Mouse (Mus musculus): ENCODE measurements around the gene Asnsd1.
"Not testable (repeated sequence)": the region's sequence is repeated elsewhere in the genome, so short reads cannot be mapped to it uniquely, and the experiment has no call there.

The Asnsd1 gene

GRCm38 (mm10) chr1:53352327-53353261, at the start of gene Asnsd1, which contains the start of the genes Asdurf and Gm28551:
TSS of gene Asnsd1 (minus strand) at chr1:53352752.
TSS of gene Asdurf (minus strand) at chr1:53352619.
TSS of gene Gm28551 (minus strand) at chr1:53352667.
- peak; percentile 98 for DNase-seq

- DNase-seq: peak; percentile 1
Measured at GRCm38 (mm10) chr1:53393936-53394760, 41.6 kb upstream of the Asnsd1 start.

DNA sequence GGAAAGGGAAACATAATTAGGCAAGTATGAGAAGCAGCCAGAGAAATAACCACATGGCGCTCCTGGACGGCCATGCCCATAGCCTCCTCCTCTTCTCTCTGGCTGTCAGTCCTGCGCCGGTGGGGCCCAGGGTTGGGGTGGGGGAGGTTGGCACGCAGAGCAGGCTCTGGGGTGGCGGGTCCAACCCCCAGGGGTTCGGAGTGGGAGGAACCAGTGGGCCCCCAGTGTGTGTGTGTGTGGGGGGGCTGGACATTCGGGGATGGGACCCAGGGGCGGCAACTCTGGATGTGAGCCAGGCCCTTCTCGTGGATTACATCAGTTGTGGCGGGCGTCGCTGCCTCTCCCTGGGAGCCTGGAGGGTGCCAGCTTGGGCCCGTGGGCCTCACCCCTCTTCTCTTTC, 36.2 kb upstream of the Asnsd1 start:
- DNase-seq: no peak

GRCm38 (mm10) chr1:53384085-53384688, 31.6 kb upstream of the Asnsd1 start:
- DNase-seq: no peak

GRCm38 (mm10) chr1:53377731-53378130, 25.2 kb upstream of the Asnsd1 start:
- no peak for DNase-seq

DNA sequence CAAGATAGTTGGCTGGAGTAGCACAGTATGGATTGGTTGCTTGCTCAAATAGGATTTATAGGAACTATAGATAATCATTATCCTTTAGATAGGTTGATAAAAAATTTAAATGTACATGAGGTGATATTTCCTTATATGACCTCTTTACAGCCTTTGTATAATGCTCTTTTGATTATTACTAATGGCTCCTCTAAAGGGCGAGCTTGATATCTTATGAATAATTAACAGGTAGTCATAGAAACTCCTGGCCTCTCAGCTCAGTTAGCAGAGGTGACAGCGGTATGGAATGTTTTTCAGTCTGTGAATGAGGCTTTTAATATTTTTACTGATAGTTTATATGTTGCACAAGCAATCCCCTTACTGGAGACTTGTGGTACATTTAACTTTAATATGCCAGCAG, 23.4 kb upstream of the Asnsd1 start:
- not testable (repeated sequence) for DNase-seq

- no peak for DNase-seq
Measured at GRCm38 (mm10) chr1:53358988-53359387, 6.4 kb upstream of the Asnsd1 start.

DNA sequence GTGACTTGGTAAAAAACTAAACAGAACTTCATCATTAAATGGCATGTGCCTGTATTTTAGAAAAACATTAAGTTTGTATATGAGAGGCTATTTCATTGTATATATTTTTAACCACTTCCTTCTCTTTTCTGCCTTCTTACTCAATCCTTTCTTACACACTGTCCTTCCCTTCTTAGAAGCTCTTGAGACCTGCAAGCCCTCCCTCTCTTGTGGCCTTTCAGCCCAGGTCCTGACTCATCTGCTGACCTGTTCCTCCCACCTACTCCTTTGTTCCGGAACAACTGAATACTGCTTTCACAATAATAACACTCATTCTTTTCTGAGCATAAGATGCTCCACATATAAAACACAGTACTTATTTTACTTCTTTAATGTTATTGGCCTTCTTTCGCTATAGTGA, 11.5 kb downstream of the Asnsd1 start:
- DNase-seq: no peak

DNA sequence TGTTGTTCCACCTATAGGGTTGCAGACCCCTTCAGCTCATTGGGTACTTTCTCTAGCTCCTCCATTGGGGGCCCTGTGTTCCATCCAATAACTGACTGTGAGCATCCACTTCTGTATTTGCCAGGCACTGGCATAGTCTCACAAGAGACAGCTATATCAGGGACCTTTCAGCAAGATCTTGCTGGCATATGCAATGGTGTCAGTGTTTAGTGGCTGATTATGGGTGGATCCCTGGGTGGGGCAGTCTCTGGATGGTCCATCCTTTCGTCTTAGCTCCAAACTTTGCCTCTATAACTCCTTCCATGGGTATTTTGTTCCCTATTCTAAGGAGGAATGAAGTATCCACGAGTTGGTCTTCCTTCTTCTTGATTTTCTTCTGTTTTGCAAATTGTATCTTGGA, 15.1 kb downstream of the Asnsd1 start:
- not testable (repeated sequence) for DNase-seq

DNA sequence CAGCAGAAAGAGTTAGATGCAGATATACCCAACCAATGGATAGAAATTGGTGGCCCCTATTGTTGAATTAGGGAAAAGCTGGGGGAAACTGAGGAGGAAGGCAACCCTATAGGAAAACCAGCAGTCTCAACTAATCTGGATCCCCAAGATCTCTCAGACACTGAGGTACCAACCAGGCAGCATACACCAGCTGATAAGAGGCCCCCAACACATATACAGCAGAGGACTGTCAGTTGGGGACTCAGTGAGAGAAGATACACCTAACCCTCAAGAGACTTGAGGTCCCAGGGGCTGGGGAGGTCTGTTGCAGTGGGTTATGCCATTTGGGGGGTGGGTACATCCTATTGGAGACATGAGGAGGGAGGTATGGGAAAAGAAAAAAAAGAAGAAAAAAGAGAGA, 17.1 kb downstream of the Asnsd1 start:
- no peak for DNase-seq

DNA sequence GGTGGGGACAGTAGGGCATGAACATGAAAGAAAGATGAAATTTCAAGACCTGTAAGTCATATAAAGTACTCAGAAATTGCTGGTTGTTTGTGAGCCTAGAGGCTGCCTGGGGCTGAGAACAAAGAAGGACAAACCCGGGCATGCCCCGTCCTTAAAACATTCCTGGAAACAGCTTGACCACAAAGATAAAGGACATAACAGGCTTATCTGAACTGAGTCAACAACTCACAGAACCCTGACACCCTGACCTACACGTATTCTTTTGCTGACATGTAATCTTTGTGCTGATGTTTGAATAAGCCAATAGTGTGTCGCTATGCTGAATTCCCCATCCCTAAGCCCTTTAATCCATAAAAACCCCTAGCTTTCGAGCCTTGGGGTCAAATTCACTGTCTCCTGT, 19.0 kb downstream of the Asnsd1 start:
- not testable (repeated sequence) for DNase-seq

DNA sequence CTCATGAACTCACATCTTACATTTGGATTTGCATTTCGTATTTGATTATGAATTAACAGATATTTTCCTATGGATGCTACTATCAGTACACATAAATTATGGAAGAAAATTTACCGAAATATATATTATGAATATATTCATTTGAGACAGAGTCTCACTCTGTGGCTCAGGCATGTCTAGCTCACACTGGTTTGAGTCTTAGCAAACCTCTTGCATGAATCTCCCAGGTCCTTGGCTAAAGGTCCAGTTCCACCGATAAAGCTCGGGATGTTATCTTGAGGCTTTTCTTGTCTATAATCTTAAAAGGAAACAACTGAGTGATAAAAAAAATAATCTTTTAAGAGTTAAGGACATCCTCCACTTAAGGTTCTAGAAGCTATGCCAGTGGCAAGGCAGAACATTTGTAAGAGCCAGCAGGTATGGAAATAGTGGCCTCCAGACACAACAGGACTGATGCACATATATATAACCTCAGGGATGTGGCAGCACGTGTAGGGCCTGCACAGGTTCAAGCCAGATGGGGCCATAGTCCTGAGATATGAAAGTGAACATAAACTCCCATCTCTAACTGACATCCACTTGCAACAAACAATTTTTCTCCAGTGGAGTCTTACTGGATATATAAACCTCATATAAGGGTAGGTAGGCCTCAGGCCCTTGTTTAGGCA, 27.6 kb downstream of the Asnsd1 start:
- no peak for DNase-seq

GRCm38 (mm10) chr1:53324277-53324676, 28.3 kb downstream of the Asnsd1 start:
- DNase-seq: no peak

DNA sequence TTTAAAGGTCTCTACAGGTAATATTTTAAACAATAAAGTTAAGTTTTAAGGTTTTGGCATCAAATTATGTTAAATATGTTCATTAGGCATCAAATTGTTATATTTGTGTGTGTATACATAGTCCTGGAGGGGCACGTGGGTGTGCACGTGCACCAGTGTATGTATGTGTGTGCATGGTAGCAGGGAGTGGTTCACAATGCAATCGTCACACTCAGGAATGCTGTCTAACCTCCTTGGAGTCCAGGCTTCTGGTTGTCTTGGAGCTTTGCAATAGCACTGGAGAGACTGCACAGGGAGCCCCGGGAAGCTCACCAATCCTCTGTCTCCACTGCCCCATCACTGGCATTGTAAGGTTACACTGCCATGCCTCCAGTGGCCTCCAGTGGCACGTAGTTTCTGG, 29.3 kb downstream of the Asnsd1 start:
- DNase-seq: no peak

DNA sequence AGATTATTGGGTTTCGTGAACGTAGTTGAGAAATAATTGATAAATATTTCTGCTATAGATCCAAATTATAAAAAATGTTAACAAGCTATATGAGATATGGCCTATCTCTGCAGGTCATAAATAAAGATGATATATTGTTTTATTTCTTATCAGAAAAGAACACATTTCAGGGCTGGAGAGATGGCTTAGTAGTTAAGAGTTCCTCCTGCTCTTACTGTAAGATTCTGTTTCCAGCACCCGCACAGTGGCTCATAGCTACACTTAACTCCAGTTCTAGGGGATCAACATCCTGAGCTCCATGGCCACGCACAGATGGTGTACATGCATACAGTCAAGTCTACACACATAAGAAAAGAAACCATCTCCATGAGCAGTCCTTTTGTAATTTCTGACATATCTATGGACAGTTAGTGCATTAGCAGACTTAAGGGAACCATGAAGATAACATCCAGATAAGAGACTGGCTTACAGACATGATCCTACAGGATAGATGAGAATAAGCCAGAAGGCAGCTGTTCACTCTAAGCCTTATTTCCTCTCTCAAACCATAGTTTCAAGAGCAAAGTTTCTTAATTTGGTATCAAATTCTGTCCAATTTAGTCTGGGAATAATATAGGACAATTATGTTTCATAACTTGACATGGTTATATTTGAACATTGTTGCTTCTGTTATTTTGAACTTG, 30.7 kb downstream of the Asnsd1 start:
- DNase-seq: no peak

- peak; percentile 91 for DNase-seq
Measured at GRCm38 (mm10) chr1:53312989-53313967, 39.3 kb downstream of the Asnsd1 start, which contains the start of gene Osgepl1. TSS of gene Osgepl1 (plus strand) at chr1:53313624.

DNA sequence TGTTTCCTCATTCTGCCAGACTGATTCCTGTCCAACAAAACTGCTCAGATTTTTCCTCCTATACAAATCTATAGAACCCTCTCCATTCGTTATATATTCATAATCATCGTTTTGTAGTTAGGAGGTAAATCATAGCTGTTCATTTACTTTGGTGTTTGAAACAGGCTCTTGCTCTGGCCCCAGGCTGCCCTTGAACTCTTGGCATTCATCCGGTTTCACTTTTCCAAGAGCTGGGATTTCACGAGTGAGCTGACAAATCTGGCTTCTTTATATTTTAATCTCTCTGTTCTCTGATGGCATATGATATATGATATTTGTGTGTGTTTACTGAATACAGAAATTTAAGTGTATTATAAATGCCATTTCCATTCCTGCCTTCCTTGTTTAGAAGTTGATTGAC, 52.0 kb downstream of the Asnsd1 start:
- DNase-seq: no peak

DNA sequence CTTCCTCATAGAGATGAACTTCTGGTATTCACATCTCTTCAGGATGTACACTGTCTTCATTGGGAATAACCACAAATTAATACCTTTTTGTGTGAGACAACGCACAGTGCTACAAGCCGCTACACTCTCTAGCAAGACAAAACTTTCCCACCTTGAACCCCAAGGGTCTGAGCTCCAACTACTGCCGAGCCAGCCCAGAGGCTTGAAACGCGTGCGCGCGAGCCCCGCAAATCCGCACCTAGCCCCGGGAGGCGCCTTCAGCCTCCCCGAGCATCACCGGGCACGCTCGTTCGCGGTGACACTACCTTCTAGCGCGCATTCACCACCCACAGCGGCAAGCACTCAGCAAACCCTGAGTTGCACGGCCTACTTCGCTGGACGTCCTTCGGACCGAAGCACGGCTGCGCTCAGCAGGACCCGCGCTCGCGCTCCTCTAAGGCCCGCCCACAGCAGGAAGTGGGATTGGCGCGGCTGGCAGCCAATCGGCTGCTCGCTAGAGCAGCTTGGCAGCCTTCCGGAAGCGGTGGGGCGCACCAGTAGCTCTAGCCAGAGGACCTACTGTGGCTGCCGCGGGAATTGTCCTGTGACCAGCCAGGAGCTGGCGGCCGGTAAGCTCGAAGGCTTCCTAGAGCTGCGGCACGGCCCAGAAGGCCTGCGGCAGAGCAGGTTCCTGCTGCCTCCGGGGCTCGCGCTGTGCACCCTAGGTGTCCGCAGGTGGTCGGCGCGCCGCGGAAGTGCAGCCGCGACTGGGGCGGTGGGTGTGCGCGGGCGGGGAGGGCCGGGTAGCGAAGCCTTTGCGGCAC, 55.8 kb downstream of the Asnsd1 start, which contains the start of the genes Pms1, Ormdl1 and Gm28778:
Gene Pms1, minus strand, starts transcription at position 438 of the 803 bp plus-strand sequence.
Gene Ormdl1, plus strand, starts transcription at position 515 of the 803 bp plus-strand sequence.
Gene Gm28778, plus strand, starts transcription at position 531 of the 803 bp plus-strand sequence.
- DNase-seq: peak; percentile 97

Data from retina, postnatal 1 day (tissue).